Mouse (Mus musculus): ENCODE results near the gene Zfp219. TPM values are rescaled to one million over a fixed set of nuclear protein-coding genes. Genes with fewer than 3 reads are reported as not detected.

Zfp219 gene
- total and polyA plus RNA-seq, 3 experiments: 36.3 to 46.9 TPM; not detected in 1

DNA sequence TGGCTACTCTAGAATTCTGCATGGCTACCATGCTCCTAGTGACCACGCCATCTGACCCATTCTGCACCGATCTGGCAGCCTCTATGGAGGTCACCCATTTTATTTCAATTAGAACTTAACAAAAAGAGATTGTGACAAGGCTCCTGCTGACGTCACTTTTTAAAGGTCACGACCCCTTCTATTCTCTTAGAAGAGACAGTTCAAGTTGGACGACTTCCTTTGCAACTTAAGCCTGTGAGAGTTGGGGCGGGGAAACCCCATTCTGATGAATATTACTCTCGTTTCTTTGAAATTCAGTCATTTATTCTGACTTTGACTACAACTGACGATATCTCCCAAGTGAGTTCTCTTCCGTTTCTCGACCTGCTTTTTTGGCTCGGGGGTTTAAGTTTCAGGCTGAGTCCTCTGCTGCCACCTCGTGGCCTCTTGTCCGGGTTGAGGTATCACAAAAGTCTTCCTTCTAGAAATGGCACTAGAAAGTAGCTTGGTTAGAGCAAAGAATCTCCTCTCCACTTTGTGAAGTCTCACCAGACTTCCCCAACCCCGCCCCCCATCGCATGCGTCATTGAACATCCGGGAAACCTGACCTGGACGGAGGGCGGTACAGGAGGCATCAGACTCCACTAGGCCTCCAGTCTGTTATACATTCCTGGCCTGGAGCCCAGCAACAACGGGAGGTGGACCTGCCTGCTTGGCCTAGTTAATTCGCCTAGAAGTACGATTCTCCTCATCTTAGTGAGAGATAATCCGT is 2.4 kb upstream of the Zfp219 start (continued):
- peak; percentile 94; the same call in 1 of the 2 replicates for TF ChIP-seq ZMIZ1 (IDR thresholded peaks at IDR 0.05; ENCODE audit: low read depth, low read length)
- peak; percentile 78 for TF ChIP-seq MAZ (IDR thresholded peaks at IDR 0.05; ENCODE audit: low read depth, low read length)
- peak; percentile 81; the same call in 1 of the 2 replicates for TF ChIP-seq POLR2AphosphoS5 (IDR thresholded peaks at IDR 0.05; ENCODE audit: borderline replicate concordance, low read depth, low read length)
- peak; percentile 32; the same call in 1 of the 2 replicates for TF ChIP-seq USF1 (IDR thresholded peaks at IDR 0.05; ENCODE audit: low read depth, low read length)

DNA sequence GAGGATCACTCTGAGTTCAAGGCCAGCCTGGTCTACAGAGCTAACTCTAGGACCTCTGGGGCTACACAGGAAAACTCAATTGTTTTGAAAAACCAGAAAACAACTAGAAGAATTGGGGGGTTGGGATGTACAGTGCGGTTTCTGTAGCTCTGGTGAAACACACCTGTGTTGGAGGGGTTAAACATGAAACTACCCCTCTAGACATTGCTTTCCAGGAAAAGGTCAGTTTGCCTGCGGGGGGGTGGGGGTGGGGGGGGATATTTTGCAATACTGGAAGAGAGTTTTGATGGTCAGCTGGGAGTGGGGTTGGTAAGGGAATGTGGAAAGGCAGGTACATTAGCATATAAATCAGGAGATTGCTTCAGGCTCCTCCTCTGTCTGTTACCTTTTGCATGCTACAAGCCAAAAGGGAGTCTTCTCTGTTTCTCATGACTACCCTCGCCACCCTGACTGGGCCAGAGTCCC is 1.7 kb upstream of the Zfp219 start:
- Histone ChIP-seq H3K9me3 (replicated peaks; ENCODE audit: insufficient read depth, low read length) (no peaks in the 10 kb centered on the region), H3K27me3 (ENCODE audit: control insufficient read depth in 1 of 2, insufficient read depth in 2 of 2, low read length in 2 of 2) (no peaks in the 10 kb centered on the region), H3K27ac (ENCODE audit: control insufficient read depth, low read depth, low read length) (peak overlapping the region; percentile 94), H3K36me3 (ENCODE audit: control insufficient read depth in 1 of 2, insufficient read depth in 2 of 2, low read length in 2 of 2) (peaks cover 0 to 25% of the 10 kb centered on the region in 2 experiments; a peak in 2 of 4 replicates), H3K9ac (ENCODE audit: control insufficient read depth, low read depth, low read length, poor library complexity, severe bottlenecking) (peak overlapping the region; percentile 88), H3K4me1 (ENCODE audit: control insufficient read depth in 1 of 2, insufficient read depth in 2 of 2, low read length in 2 of 2) (peaks cover 9 to 28% of the 10 kb centered on the region in 2 experiments), H3K79me2 (ENCODE audit: control insufficient read depth, insufficient read depth, low read length, poor library complexity) (peaks cover 14% of the 10 kb centered on the region), H3K4me3 (ENCODE audit: control insufficient read depth in 1 of 2, insufficient read depth in 1 of 2, low read depth in 2 of 2, low read length in 2 of 2) (peak overlapping the region; percentile 39 to 60)
- DNase-seq (ENCODE audit: low read depth, low spot score): no peak
- TF ChIP-seq UBTF (IDR thresholded peaks at IDR 0.05; ENCODE audit: borderline replicate concordance, insufficient read depth, low read depth, low read length) (no peak), MYB (IDR thresholded peaks at IDR 0.05; ENCODE audit: low read depth, low read length) (no peak), MXI1 (IDR thresholded peaks at IDR 0.05; ENCODE audit: low read depth, low read length) (no peak), ETS1 (IDR thresholded peaks at IDR 0.05; ENCODE audit: low read depth, low read length) (no peak), POLR2A (IDR thresholded peaks at IDR 0.05; ENCODE audit: control insufficient read depth in 1 of 2, insufficient read depth in 1 of 2, low read depth in 1 of 2, low read length in 2 of 2, poor library complexity in 1 of 2) (no peak), NELFE (IDR thresholded peaks at IDR 0.05; ENCODE audit: low read depth, low read length) (no peak), ZMIZ1 (IDR thresholded peaks at IDR 0.05; ENCODE audit: low read depth, low read length) (no peak), E2F4 (IDR thresholded peaks at IDR 0.05; ENCODE audit: borderline replicate concordance, low read depth, low read length) (no peak), RAD21 (IDR thresholded peaks at IDR 0.05; ENCODE audit: low read depth, low read length) (no peak), MEF2A (IDR thresholded peaks at IDR 0.05; ENCODE audit: extremely low read depth, insufficient replicate concordance, low read depth, low read length, poor library complexity, severe bottlenecking) (no peak), BHLHE40 (IDR thresholded peaks at IDR 0.05; ENCODE audit: borderline replicate concordance, low read depth, low read length) (no peak), NRF1 (IDR thresholded peaks at IDR 0.05; ENCODE audit: insufficient read depth, low read depth, low read length, poor library complexity, severe bottlenecking) (no peak), USF1 (IDR thresholded peaks at IDR 0.05; ENCODE audit: low read depth, low read length) (no peak), ZC3H11A (IDR thresholded peaks at IDR 0.05; ENCODE audit: low read depth, low read length) (no peak)

Data from MEL (cell line).